Mouse (Mus musculus) liver, adult 2 months (tissue): Measurements from ENCODE around the gene Fgf11.

Experiments
- CTCF ChIP-seq: fragments of 200-500 bp; IDR thresholded peaks from 2 replicates; pipeline ENCODE4 v1.5.1; 2011; ENCODE audit warnings: low read depth, low read length, control low read depth
- POLR2A ChIP-seq: fragments of 200-500 bp; IDR thresholded peaks from 2 replicates; pipeline ENCODE4 v1.6.1; 2011; ENCODE audit warnings: low read length, control low read depth; ENCODE audit not compliant: insufficient read depth; ENCODE audit errors: extremely low read depth

DNA sequence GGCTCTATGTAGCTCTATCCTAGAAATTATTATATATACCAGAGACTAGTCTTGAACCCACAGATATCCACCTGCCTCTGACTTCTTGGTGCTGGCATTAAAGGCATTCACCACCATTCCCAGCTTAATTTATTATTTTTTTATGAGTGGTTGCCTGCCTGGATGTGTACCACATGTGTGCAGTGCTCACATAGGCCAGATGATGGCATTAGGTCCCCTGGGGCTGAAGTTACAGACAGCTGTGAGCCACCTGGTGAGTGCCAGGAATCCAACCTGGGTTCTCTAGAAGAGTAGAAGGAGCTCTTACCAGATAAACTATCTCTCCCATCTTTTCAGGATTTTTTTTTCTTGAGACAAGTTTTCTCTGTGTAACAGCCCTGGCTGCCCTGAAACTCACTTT lies 8.6 kb upstream of the Fgf11 start:
- TF ChIP-seq POLR2A (no peak), CTCF (no peak)
